In genomic region chr11:103116959-103117590, GRCm38 (mm10) we compare ENCODE assay signal across 8 mouse cellular contexts. TPM values are rescaled to one million over a fixed set of nuclear protein-coding genes. Genes with fewer than 3 reads are reported as not detected.
DNase-seq lines count a peak whose midpoint lies in the region; ATAC-seq lines count a peak whose summit lies in the region.

No protein-coding gene starts in this region.

- under 1% methylated on average over 35 of the region's 35 CpGs for WGBS in hindbrain, embryonic 13.5 days

- H3K27ac ChIP-seq in hindbrain, embryonic 13.5 days, result peak overlapping the region; percentile 91

- peak overlapping the region; percentile 82 for H3K9ac ChIP-seq in hindbrain, embryonic 13.5 days

- peak overlapping the region; percentile 60 for H3K4me3 ChIP-seq in hindbrain, embryonic 13.5 days
- H3K4me3 ChIP-seq in megakaryocyte, embryonic 14.5 days (replicated peaks), result peak overlapping the region; percentile 98

- H3K4me2 ChIP-seq in hindbrain, embryonic 13.5 days, result peak overlapping the region; percentile 91

- H3K4me1 ChIP-seq in hindbrain, embryonic 13.5 days (replicated peaks), result peaks cover 40% of the 10 kb centered on the region
- peaks cover 27% of the 10 kb centered on the region for H3K4me1 ChIP-seq in megakaryocyte, embryonic 14.5 days

- intact Hi-C loops in left cerebral cortex, postnatal 10 days (cut with DNase I), result loop anchor here (2.0 kb wide), 2 partner anchors 16 to 42 kb away; partner anchors contain the start of gene Hexim2

- ATAC-seq in hindbrain, embryonic 13.5 days (ENCODE audit: low FRiP score), result 0 out of 2 replicates have a peak, but pooled peaks have one; percentile 15

- DNase-seq in Muller cell, postnatal 12 days (ENCODE audit: inconsistent ontology term), result peak; percentile 84
- DNase-seq in cerebellum, adult 8-10 months, result peak; percentile 79
- peak; percentile 39 for DNase-seq in forelimb bud, embryonic 11.5 days (ENCODE audit: low read depth, low spot score)
- DNase-seq in left cerebral cortex, postnatal 10 days (ENCODE audit: extremely low spot score in 1 of 2, low spot score in 2 of 2), result peak; percentile 67 to 87
- DNase-seq in right cerebral cortex, adult 2 months (ENCODE audit: low spot score in 2 of 2), result peak; percentile 71 to 75
- DNase-seq in urinary bladder, postnatal 25 days (ENCODE audit: low spot score), result peak; percentile 68

- no peaks in the 10 kb centered on the region for H3K36me3 ChIP-seq in hindbrain, embryonic 13.5 days
- H3K36me3 ChIP-seq in megakaryocyte, embryonic 14.5 days (replicated peaks; ENCODE audit: low read length), result peaks cover 34% of the 10 kb centered on the region

- H3K9me3 ChIP-seq in hindbrain, embryonic 13.5 days, result no peaks in the 10 kb centered on the region
- no peaks in the 10 kb centered on the region for H3K9me3 ChIP-seq in megakaryocyte, embryonic 14.5 days

- H3K27me3 ChIP-seq in hindbrain, embryonic 13.5 days, result peaks cover 20% of the 10 kb centered on the region
- no peaks in the 10 kb centered on the region for H3K27me3 ChIP-seq in megakaryocyte, embryonic 14.5 days (replicated peaks)

RNA-seq across cellular contexts. Expression of gene Hexim1, which starts 1.0 kb away (rescaled TPM):
- 3.6 and 4.3 TPM in 2 replicates for polyA plus RNA-seq in hindbrain, embryonic 13.5 days (2015; fragmentation: Nextera tagmentation; extraction: Ambion mirVana)
- total RNA-seq in left cerebral cortex, postnatal 10 days (2021), result 10 to 100 TPM; 31.8 to 33.9 TPM
- 24.4 and 98.1 TPM in 2 replicates for polyA plus RNA-seq in megakaryocyte, embryonic 14.5 days (2012; ENCODE audit: insufficient read depth, low replicate concordance)

RNA-seq across cellular contexts. Expression of gene Hexim2, which starts 15.2 kb away (rescaled TPM):
- polyA plus RNA-seq in hindbrain, embryonic 13.5 days (2015; fragmentation: Nextera tagmentation; extraction: Ambion mirVana), result 21.3 and 22.3 TPM in 2 replicates
- total RNA-seq in left cerebral cortex, postnatal 10 days (2021), result 10 to 100 TPM; 20.1 to 20.7 TPM
- polyA plus RNA-seq in megakaryocyte, embryonic 14.5 days (2012; ENCODE audit: insufficient read depth, low replicate concordance), result 73.5 and 168 TPM in 2 replicates

RNA-seq across cellular contexts. Expression of gene Acbd4, which starts 15.6 kb away (rescaled TPM):
- polyA plus RNA-seq in hindbrain, embryonic 13.5 days (2015; fragmentation: Nextera tagmentation; extraction: Ambion mirVana), result 7.3 and 9.0 TPM in 2 replicates
- total RNA-seq in left cerebral cortex, postnatal 10 days (2021), result 10 to 100 TPM; 70.0 to 80.0 TPM
- 42.5 and 61.0 TPM in 2 replicates for polyA plus RNA-seq in megakaryocyte, embryonic 14.5 days (2012; ENCODE audit: insufficient read depth, low replicate concordance)

RNA-seq across cellular contexts. Expression of gene Plcd3, which starts 15.6 kb away (rescaled TPM):
- polyA plus RNA-seq in hindbrain, embryonic 13.5 days (2015; fragmentation: Nextera tagmentation; extraction: Ambion mirVana), result 1.5 and 1.9 TPM in 2 replicates
- total RNA-seq in left cerebral cortex, postnatal 10 days (2021), result 10 to 100 TPM; 15.1 to 16.4 TPM
- 0.18 TPM in 1 of 2 replicates, not detected in the other for polyA plus RNA-seq in megakaryocyte, embryonic 14.5 days (2012; ENCODE audit: insufficient read depth, low replicate concordance)

RNA-seq across cellular contexts. Expression of gene Fmnl1, which starts 53.8 kb away (rescaled TPM):
- 3.1 and 3.3 TPM in 2 replicates for polyA plus RNA-seq in hindbrain, embryonic 13.5 days (2015; fragmentation: Nextera tagmentation; extraction: Ambion mirVana)
- total RNA-seq in left cerebral cortex, postnatal 10 days (2021), result 10 to 100 TPM; 79.5 to 80.7 TPM
- polyA plus RNA-seq in megakaryocyte, embryonic 14.5 days (2012; ENCODE audit: insufficient read depth, low replicate concordance), result 25.5 and 36.6 TPM in 2 replicates

Comparison
In these comparisons a context has a peak if more than half of its experiments do, and no peak if none do; other contexts are left out.
1. Peak in every context shown above with its lines: DNase-seq, ATAC-seq, H3K4me3 ChIP-seq and H3K27ac ChIP-seq.